Mouse (Mus musculus) myocyte (in vitro differentiated cells): ENCODE results near the gene Adgrg1. TPM values are rescaled to one million over a fixed set of nuclear protein-coding genes. Genes with fewer than 3 reads are reported as not detected.
"Not testable (repeated sequence)": the region's sequence is repeated elsewhere in the genome, so short reads cannot be mapped to it uniquely, and the experiment has no call there.

Source experiments
- H3K27me3 ChIP-seq: one replicate; pipeline ENCODE4 v1.6.1; 2011; ENCODE audit not compliant: control insufficient read depth, insufficient read depth, insufficient read length
- H3K36me3 ChIP-seq: one replicate; pipeline ENCODE4 v1.6.1; 2011; ENCODE audit not compliant: control insufficient read depth, insufficient read depth
- H3K4me2 ChIP-seq: one replicate; pipeline ENCODE4 v1.6.1; 2011; ENCODE audit warnings: low read depth, control low read depth
- H3K4me3 ChIP-seq: one replicate; pipeline ENCODE4 v1.5.1; 2011; ENCODE audit warnings: mild to moderate bottlenecking, control low read depth, moderate library complexity
- H3K79me2 ChIP-seq: one replicate; pipeline ENCODE4 v1.6.1; 2011; ENCODE audit not compliant: control insufficient read depth, insufficient read depth
- H3ac ChIP-seq: one replicate; pipeline ENCODE4 v1.6.1; 2011; ENCODE audit not compliant: control insufficient read depth, insufficient read length
- CEBPB ChIP-seq: IDR thresholded peaks from 2 replicates; pipeline ENCODE4 v1.6.1; 2011; ENCODE audit warnings: mild to moderate bottlenecking, moderate library complexity; ENCODE audit not compliant: poor library complexity, insufficient read depth, severe bottlenecking
- E2F4 ChIP-seq: IDR thresholded peaks from one replicate; pipeline ENCODE4 v1.6.1; 2011; ENCODE audit warnings: mild to moderate bottlenecking, control low read depth, moderate library complexity; ENCODE audit not compliant: insufficient read depth
- MAX ChIP-seq: IDR thresholded peaks from one replicate; pipeline ENCODE4 v1.6.1; 2011; ENCODE audit warnings: low read depth, mild to moderate bottlenecking, control low read depth
- MYOD1 ChIP-seq, 3 experiments: IDR thresholded peaks; one replicate each; pipeline ENCODE4 v1.6.1; 2011; ENCODE audit warnings: control low read depth in 2 of 3, low read depth in 2 of 3, mild to moderate bottlenecking in 2 of 3, moderate library complexity in 1 of 3; ENCODE audit not compliant: insufficient read length in 2 of 3, control insufficient read depth in 1 of 3
- MYOG ChIP-seq, 3 experiments: IDR thresholded peaks; one replicate each; pipeline ENCODE4 v1.6.1; 2011; ENCODE audit warnings: control low read depth in 2 of 3, low read depth in 2 of 3, mild to moderate bottlenecking in 2 of 3; ENCODE audit not compliant: insufficient read length in 2 of 3, control insufficient read depth in 1 of 3, insufficient read depth in 1 of 3
- POLR2A ChIP-seq: IDR thresholded peaks from one replicate; pipeline ENCODE4 v1.6.1; 2011; ENCODE audit warnings: low read depth, mild to moderate bottlenecking, control low read depth, moderate library complexity; ENCODE audit not compliant: insufficient read length
- POLR2AphosphoS2 ChIP-seq: IDR thresholded peaks from one replicate; pipeline ENCODE4 v1.6.1; 2011; ENCODE audit warnings: low read depth, control low read depth; ENCODE audit not compliant: insufficient read length
- REST ChIP-seq: IDR thresholded peaks from one replicate; pipeline ENCODE4 v1.6.1; 2011; ENCODE audit warnings: mild to moderate bottlenecking, control low read depth, moderate library complexity; ENCODE audit not compliant: insufficient read depth, insufficient read length
- SRF ChIP-seq: IDR thresholded peaks from one replicate; pipeline ENCODE4 v1.6.1; 2011; ENCODE audit warnings: low read depth; ENCODE audit not compliant: control insufficient read depth, insufficient read length
- TCF12 ChIP-seq: IDR thresholded peaks from one replicate; pipeline ENCODE4 v1.6.1; 2011; ENCODE audit warnings: mild to moderate bottlenecking, control low read depth; ENCODE audit not compliant: poor library complexity, insufficient read depth, severe bottlenecking
- TCF3 ChIP-seq: IDR thresholded peaks from one replicate; pipeline ENCODE4 v1.6.1; 2011; ENCODE audit warnings: low read depth, control low read depth; ENCODE audit not compliant: insufficient read length
- USF1 ChIP-seq: IDR thresholded peaks from one replicate; pipeline ENCODE4 v1.6.1; 2011; ENCODE audit warnings: low read depth, mild to moderate bottlenecking, control low read depth, moderate library complexity
- polyA plus RNA-seq: library from polyadenylated mRNA; unstranded; fragments of >200 nt; fragmentation: generic; extraction: Trizol; gene quantifications from one replicate; pipeline ENCODE4 v1.2.1, GENCODE M21; 2012; ENCODE audit warnings: missing spikeins

The Adgrg1 gene
- polyA plus RNA-seq, 1 experiment, result 12.4 TPM

DNA sequence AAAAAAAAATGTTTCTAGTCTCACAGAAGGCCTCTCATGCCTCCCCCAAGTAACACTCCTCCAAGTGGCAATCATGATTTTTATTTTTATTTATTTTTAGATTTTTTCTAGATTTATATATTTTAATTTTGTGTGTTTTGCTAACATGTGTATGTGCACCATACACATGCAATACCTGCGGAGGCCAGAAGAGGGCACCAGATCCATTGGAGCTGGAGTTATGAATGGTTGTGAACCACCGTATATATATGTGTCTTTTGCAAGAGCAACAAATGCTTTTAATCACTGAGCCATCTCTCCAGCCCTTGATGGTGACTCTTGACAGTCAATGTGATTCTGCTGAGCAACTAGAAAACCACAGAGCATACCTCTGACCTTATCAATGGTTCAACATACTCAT is 50.9 kb downstream of the Adgrg1 start:
- TF ChIP-seq POLR2A, result no peak
- no peak for TF ChIP-seq USF1
- no peak for TF ChIP-seq E2F4
- no peak for TF ChIP-seq POLR2AphosphoS2
- no peak for TF ChIP-seq CEBPB
- no peak for TF ChIP-seq MYOG (IDR thresholded peaks at IDR 0.05; ENCODE audit: control insufficient read depth in 1 of 3, insufficient read depth in 1 of 3, insufficient read length in 2 of 3, low read depth in 2 of 3)
- TF ChIP-seq TCF12, result no peak
- no peak overlapping the region for H3K4me2 ChIP-seq
- H3K79me2 ChIP-seq, result no peaks in the 10 kb centered on the region
- H3K36me3 ChIP-seq, result no peaks in the 10 kb centered on the region
- H3ac ChIP-seq, result no peak overlapping the region
- no peaks in the 10 kb centered on the region for H3K27me3 ChIP-seq
- H3K4me3 ChIP-seq, result no peak overlapping the region

DNA sequence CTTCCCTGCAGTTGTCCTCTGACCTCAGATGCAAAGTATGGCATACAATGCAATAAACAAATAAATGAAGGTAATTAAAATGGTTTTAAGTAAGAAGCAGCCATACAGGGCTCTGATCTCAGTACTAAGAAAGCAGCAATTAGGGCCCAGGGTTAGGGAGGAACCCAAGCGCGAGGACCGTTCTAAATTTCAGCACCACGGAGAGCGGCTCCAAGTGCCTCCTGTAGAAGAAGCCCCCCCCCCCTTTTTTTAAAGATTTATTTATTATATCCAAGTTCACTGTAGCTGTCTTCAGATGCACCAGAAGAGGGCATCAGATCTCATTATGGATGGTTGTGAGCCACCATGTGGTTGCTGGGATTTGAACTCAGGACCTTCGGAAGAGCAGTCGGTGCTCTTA is 53.8 kb downstream of the Adgrg1 start:
- not testable (repeated sequence) for H3K4me3 ChIP-seq, H3K4me2 ChIP-seq, H3K36me3 ChIP-seq, H3K79me2 ChIP-seq, H3K27me3 ChIP-seq, H3ac ChIP-seq
- peak; percentile 64 for TF ChIP-seq REST

- Histone ChIP-seq H3K36me3 (no peaks in the 10 kb centered on the region), H3K4me2 (no peak overlapping the region), H3K4me3 (no peak overlapping the region), H3K79me2 (no peaks in the 10 kb centered on the region), H3ac (no peak overlapping the region), H3K27me3 (no peaks in the 10 kb centered on the region)
- TF ChIP-seq TCF3, result no peak
- TF ChIP-seq MYOG (IDR thresholded peaks at IDR 0.05; ENCODE audit: control insufficient read depth in 1 of 3, insufficient read depth in 1 of 3, insufficient read length in 2 of 3, low read depth in 2 of 3), result no peak
- no peak for TF ChIP-seq MYOD1 (IDR thresholded peaks at IDR 0.05; ENCODE audit: control insufficient read depth in 1 of 3, insufficient read length in 2 of 3, low read depth in 2 of 3)
- TF ChIP-seq CEBPB, result no peak
- no peak for TF ChIP-seq USF1
- TF ChIP-seq MAX, result no peak
Measured at GRCm38 (mm10) chr8:95037106-95037925, 62.8 kb downstream of the Adgrg1 start.

- Histone ChIP-seq H3K27me3 (no peaks in the 10 kb centered on the region), H3ac (no peak overlapping the region), H3K4me3 (no peak overlapping the region), H3K79me2 (no peaks in the 10 kb centered on the region), H3K36me3 (no peaks in the 10 kb centered on the region), H3K4me2 (no peak overlapping the region)
- TF ChIP-seq REST (no peak), MAX (no peak), SRF (no peak), TCF12 (no peak), USF1 (no peak), TCF3 (no peak), POLR2A (no peak), POLR2AphosphoS2 (no peak), MYOD1 (IDR thresholded peaks at IDR 0.05; ENCODE audit: control insufficient read depth in 1 of 3, insufficient read length in 2 of 3, low read depth in 2 of 3) (no peak)
Measured at GRCm38 (mm10) chr8:95041883-95042784, 67.6 kb downstream of the Adgrg1 start.

GRCm38 (mm10) chr8:95044811-95045210 is 70.3 kb downstream of the Adgrg1 start:
- no peak overlapping the region for H3K4me2 ChIP-seq
- no peaks in the 10 kb centered on the region for H3K79me2 ChIP-seq
- no peaks in the 10 kb centered on the region for H3K36me3 ChIP-seq
- no peak overlapping the region for H3ac ChIP-seq
- H3K27me3 ChIP-seq, result no peaks in the 10 kb centered on the region
- no peak overlapping the region for H3K4me3 ChIP-seq
- TF ChIP-seq REST, result no peak
